Mouse (Mus musculus): ENCODE data around the gene Spsb2. TPM values are rescaled to one million over a fixed set of nuclear protein-coding genes. Genes with fewer than 3 reads are reported as not detected.
"Not testable (repeated sequence)": the region's sequence is repeated elsewhere in the genome, so short reads cannot be mapped to it uniquely, and the experiment has no call there.

The Spsb2 gene
- polyA plus RNA-seq, 1 experiment: 33.7 TPM

- no peak for DNase-seq
Observed at GRCm38 (mm10) chr6:124803061-124803460, 5.4 kb upstream of the Spsb2 start.

GRCm38 (mm10) chr6:124803691-124804090 is 4.8 kb upstream of the Spsb2 start:
- not testable (repeated sequence) for H3K27ac ChIP-seq (ENCODE audit: insufficient read depth, low read depth, low read length); DNase-seq; H3K4me3 ChIP-seq (ENCODE audit: insufficient read depth, low read depth, low read length); H3K27me3 ChIP-seq (replicated peaks; ENCODE audit: control insufficient read depth, insufficient read depth, low read length); H3K36me3 ChIP-seq (ENCODE audit: control insufficient read depth, insufficient read depth, low read length)
- 97% methylated on average over 4 of the region's 4 CpGs for WGBS
- H3K4me1 ChIP-seq (ENCODE audit: control insufficient read depth, insufficient read depth, low read length): peaks cover 23% of the 10 kb centered on the region; the same call in 1 of the 2 replicates

More at GRCm38 (mm10) chr6:124803061-124803460, 5.4 kb upstream of the Spsb2 start:
- Histone ChIP-seq H3K4me3 (ENCODE audit: insufficient read depth, low read depth, low read length) (no peak overlapping the region), H3K4me1 (ENCODE audit: control insufficient read depth, insufficient read depth, low read length) (peaks cover 21% of the 10 kb centered on the region; the same call in 1 of the 2 replicates), H3K27me3 (replicated peaks; ENCODE audit: control insufficient read depth, insufficient read depth, low read length) (no peaks in the 10 kb centered on the region), H3K36me3 (ENCODE audit: control insufficient read depth, insufficient read depth, low read length) (no peaks in the 10 kb centered on the region), H3K27ac (ENCODE audit: insufficient read depth, low read depth, low read length) (no peak overlapping the region)
- TF ChIP-seq CTCF (conservative IDR thresholded peaks at IDR 0.05; ENCODE audit: insufficient read depth, insufficient read length, low read depth, low read length) (no peak), POLR2A (IDR thresholded peaks at IDR 0.05; ENCODE audit: low read depth, low read length) (no peak)
- 75% methylated on average over 3 of the region's 3 CpGs for WGBS

GRCm38 (mm10) chr6:124804341-124804740 is 4.1 kb upstream of the Spsb2 start:
- Histone ChIP-seq H3K4me1 (ENCODE audit: control insufficient read depth, insufficient read depth, low read length) (peaks cover 23% of the 10 kb centered on the region; the same call in 1 of the 2 replicates), H3K27me3 (replicated peaks; ENCODE audit: control insufficient read depth, insufficient read depth, low read length) (no peaks in the 10 kb centered on the region), H3K27ac (ENCODE audit: insufficient read depth, low read depth, low read length) (no peak overlapping the region), H3K36me3 (ENCODE audit: control insufficient read depth, insufficient read depth, low read length) (no peaks in the 10 kb centered on the region), H3K4me3 (ENCODE audit: insufficient read depth, low read depth, low read length) (no peak overlapping the region)
- DNase-seq: no peak
- WGBS: 84% methylated on average over 3 of the region's 3 CpGs
- TF ChIP-seq CTCF (conservative IDR thresholded peaks at IDR 0.05; ENCODE audit: insufficient read depth, insufficient read length, low read depth, low read length) (no peak), POLR2A (IDR thresholded peaks at IDR 0.05; ENCODE audit: low read depth, low read length) (no peak)

GRCm38 (mm10) chr6:124805341-124806321 is 2.8 kb upstream of the Spsb2 start:
- TF ChIP-seq CTCF (conservative IDR thresholded peaks at IDR 0.05; ENCODE audit: insufficient read depth, insufficient read length, low read depth, low read length): peak; percentile 40
- peak; percentile 81 for TF ChIP-seq POLR2A (IDR thresholded peaks at IDR 0.05; ENCODE audit: low read depth, low read length)
- Histone ChIP-seq H3K36me3 (ENCODE audit: control insufficient read depth, insufficient read depth, low read length) (no peaks in the 10 kb centered on the region), H3K4me3 (ENCODE audit: insufficient read depth, low read depth, low read length) (peak overlapping the region; percentile 71)

GRCm38 (mm10) chr6:124806446-124807140 is 1.9 kb upstream of the Spsb2 start:
- no peak for TF ChIP-seq POLR2A (IDR thresholded peaks at IDR 0.05; ENCODE audit: low read depth, low read length)
- TF ChIP-seq CTCF (conservative IDR thresholded peaks at IDR 0.05; ENCODE audit: insufficient read depth, insufficient read length, low read depth, low read length): no peak
- H3K36me3 ChIP-seq (ENCODE audit: control insufficient read depth, insufficient read depth, low read length): no peaks in the 10 kb centered on the region
- peaks cover 26% of the 10 kb centered on the region; the same call in 1 of the 2 replicates for H3K4me1 ChIP-seq (ENCODE audit: control insufficient read depth, insufficient read depth, low read length)
- H3K27ac ChIP-seq (ENCODE audit: insufficient read depth, low read depth, low read length): peak overlapping the region; percentile 70
- 78% methylated on average over 7 of the region's 7 CpGs for WGBS
- H3K4me3 ChIP-seq (ENCODE audit: insufficient read depth, low read depth, low read length): 0 out of 2 replicates have a peak overlapping the region, but pooled peaks have one; percentile 2
- no peak for DNase-seq
- no peaks in the 10 kb centered on the region for H3K27me3 ChIP-seq (replicated peaks; ENCODE audit: control insufficient read depth, insufficient read depth, low read length)

More at GRCm38 (mm10) chr6:124805341-124806321, 2.8 kb upstream of the Spsb2 start:
- under 1% methylated on average over 34 of the region's 34 CpGs for WGBS
- peak; percentile 98 for DNase-seq
- Histone ChIP-seq H3K4me1 (ENCODE audit: control insufficient read depth, insufficient read depth, low read length) (peaks cover 26% of the 10 kb centered on the region; the same call in 1 of the 2 replicates), H3K27ac (ENCODE audit: insufficient read depth, low read depth, low read length) (peak overlapping the region; percentile 89), H3K27me3 (replicated peaks; ENCODE audit: control insufficient read depth, insufficient read depth, low read length) (no peaks in the 10 kb centered on the region)

GRCm38 (mm10) chr6:124807366-124807765 is 1.1 kb upstream of the Spsb2 start:
- WGBS: 81% methylated on average over 4 of the region's 4 CpGs
- Histone ChIP-seq H3K27ac (ENCODE audit: insufficient read depth, low read depth, low read length) (peak overlapping the region; percentile 94; the same call in 1 of the 2 replicates), H3K27me3 (replicated peaks; ENCODE audit: control insufficient read depth, insufficient read depth, low read length) (no peaks in the 10 kb centered on the region), H3K36me3 (ENCODE audit: control insufficient read depth, insufficient read depth, low read length) (peaks cover 4% of the 10 kb centered on the region), H3K4me1 (ENCODE audit: control insufficient read depth, insufficient read depth, low read length) (peaks cover 32% of the 10 kb centered on the region; the same call in 1 of the 2 replicates), H3K4me3 (ENCODE audit: insufficient read depth, low read depth, low read length) (no peak overlapping the region)
- TF ChIP-seq POLR2A (IDR thresholded peaks at IDR 0.05; ENCODE audit: low read depth, low read length) (no peak), CTCF (conservative IDR thresholded peaks at IDR 0.05; ENCODE audit: insufficient read depth, insufficient read length, low read depth, low read length) (no peak)
- DNase-seq: no peak

Data from kidney, adult 2 months (tissue).